Mouse (Mus musculus): ENCODE data around the gene Klhl12. TPM values are rescaled to one million over a fixed set of nuclear protein-coding genes. Genes with fewer than 3 reads are reported as not detected.
"Not testable (repeated sequence)": the region's sequence is repeated elsewhere in the genome, so short reads cannot be mapped to it uniquely, and the experiment has no call there.

Gene Klhl12
- total RNA-seq, 2 experiments from 2014 or later = 37.0 to 37.3 TPM

DNA sequence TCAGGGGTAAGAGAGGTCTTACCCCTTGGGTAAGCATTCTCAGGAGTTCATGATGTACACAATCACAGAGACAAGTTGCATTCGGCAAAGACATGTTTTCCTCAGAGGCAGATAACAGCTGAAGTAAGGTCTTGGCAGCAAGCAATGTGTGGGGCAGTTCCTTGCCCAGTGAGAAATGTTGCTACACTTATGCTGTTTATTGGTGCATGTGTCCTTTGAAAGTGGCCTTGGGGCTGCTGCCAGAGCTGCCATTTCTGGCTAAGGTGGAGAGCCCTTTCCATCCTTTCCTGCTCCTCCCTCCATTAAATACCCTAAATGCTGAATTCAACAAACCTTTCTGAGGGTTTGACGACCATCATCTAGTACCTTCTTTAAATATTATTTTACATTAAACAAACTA is 9.9 kb upstream of the Klhl12 start:
- DNase-seq (ENCODE audit: low spot score in 2 of 2) = no peak

DNA sequence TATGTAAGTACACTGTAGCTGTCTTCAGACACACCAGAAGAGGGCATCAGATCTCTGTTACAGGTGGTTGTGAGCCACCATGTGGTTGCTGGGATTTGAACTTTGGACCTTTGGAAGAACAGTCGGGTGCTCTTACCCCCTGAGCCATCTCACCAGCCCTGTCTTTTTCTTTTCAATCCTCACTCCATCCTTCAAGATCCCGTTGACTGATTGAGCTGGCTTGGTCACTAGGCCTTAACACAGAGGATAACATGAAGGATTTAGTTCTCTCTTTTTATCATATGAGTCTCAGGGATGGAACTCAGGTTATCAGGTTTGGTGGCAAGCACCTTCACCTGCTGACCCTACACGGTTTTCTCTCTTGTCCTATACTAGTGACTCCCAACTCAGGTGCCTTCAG is 6.8 kb upstream of the Klhl12 start:
- not testable (repeated sequence) for DNase-seq (ENCODE audit: low spot score in 2 of 2)

DNA sequence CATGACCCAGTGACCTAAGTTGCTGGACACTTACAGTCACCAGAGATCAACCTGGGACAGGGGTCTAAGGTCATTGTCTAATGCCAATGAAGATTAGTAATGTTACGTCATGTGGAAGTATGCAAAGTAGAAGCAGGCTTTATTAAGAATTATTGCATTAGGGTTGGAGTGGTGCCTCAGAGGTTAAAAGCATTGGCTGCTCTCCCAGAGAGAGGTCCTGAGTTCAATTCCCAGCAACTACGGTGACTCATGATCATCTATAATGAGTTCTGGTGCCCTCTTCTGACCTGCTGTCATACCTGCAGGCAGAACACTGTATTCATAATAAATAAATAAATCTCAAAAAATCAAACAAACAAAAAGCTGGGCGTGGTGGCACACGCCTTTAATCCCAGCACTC is 5.1 kb upstream of the Klhl12 start:
- no peak for DNase-seq (ENCODE audit: low spot score in 2 of 2)

DNA sequence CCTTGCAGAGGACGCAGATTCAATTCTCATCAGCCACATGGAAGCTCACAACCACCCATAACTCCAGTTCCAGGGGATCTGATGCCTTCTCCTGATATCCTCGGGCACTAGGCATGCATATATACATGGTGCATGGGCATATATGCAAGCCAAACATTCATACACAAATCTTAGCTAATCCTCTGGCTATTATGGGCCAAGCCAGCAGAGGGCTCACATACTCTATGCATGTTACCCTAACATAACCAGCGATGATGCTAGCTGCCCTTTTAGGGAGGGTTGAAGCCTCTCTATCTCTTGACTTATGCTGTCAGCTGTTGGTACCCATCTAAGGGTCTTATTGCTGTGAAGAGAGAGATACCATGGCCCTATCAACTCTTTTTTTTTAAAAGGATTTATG is 4.3 kb upstream of the Klhl12 start:
- peak; percentile 48 to 50 for DNase-seq (ENCODE audit: low spot score in 2 of 2)

DNA sequence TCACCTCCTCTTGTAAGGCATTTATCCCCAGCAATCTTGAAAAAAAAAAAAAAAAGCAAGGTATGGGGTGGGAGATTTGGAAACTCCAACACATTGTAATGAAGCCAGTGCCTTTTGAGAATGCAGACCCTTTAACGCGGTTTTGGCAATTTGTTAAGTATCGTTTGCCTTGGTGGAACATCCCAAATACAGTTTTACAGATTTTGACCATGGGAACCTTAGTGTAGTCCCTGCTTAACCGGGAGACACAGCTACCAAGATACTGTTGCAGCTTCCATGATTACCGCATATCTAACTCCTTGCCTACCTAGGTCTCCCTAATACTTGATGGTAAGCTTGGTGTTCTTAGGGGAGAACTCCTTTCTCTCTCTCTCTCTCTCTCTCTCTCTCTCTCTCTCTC is 729 bp downstream of the Klhl12 start:
- DNase-seq (ENCODE audit: low spot score in 2 of 2) = no peak

DNA sequence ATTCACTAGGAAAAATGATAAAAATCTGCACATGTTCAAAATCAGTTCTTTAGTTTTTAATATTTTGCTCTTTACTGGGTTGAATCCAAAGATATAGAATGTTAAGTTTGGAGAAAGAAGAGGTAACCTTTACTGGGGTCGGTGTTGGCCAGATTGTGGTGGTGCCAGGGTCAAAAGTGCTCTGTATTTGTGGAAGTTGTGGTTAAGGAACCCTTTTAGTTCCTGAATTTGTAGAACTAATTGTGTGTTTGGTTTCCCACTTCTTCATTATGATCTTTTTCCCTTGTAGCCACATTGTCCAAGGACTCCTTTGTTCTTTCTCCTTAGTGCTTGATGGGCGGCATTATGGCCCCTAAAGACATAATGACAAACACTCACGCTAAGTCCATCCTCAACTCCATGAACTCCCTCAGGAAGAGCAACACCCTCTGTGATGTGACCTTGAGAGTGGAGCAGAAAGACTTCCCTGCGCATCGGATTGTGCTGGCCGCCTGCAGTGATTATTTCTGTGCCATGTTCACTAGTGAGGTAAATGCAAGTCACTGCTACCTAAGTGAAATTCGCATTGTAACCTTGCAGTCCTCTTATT is 2.9 kb downstream of the Klhl12 start:
- no peak for DNase-seq (ENCODE audit: low spot score in 2 of 2)

DNA sequence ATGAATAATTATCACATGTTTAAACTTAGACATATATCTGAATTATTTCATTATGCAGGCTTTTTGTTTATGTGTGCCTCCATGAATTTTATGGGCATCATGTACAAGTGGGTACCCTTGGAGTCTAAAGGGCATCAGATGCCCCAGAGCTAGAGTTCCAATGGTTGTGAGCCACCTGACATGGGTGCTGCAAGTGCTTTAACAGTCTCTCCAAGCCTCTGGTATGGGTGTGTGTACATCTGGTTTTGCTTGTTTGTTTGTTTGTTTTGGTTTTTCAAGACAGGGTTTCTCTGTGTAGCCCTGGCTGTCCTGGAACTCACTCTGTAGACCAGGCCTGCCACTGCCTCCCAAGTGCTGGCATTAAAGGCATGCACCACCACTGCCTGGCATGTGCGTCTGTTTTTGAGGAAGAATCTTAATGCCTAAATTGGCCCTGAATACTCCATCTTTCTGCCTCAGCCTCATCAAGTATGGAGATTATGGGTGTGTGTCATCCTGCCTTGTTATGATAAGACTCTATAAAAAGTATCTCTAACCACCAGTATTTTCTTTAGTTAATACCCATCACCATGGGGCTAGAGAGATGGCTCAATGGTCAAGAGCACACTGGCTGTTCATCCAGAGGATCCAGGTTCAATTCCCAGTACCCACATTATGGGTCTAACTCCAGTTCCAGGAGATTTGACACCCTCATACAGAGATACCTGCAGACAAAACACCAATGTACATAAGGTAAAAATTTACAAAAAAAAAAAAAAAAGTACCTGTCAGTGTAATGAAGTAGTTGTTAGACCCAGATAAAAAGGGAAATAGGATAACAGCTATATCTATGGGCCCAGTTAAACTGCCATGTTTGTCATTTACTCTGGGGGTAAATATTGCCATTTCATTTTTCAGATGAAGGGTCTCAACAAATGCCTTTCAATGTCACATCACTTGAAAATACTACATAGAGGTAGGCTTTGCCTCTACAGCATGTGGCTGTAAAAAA is 5.3 kb downstream of the Klhl12 start:
- DNase-seq (ENCODE audit: low spot score in 2 of 2) = no peak

DNA sequence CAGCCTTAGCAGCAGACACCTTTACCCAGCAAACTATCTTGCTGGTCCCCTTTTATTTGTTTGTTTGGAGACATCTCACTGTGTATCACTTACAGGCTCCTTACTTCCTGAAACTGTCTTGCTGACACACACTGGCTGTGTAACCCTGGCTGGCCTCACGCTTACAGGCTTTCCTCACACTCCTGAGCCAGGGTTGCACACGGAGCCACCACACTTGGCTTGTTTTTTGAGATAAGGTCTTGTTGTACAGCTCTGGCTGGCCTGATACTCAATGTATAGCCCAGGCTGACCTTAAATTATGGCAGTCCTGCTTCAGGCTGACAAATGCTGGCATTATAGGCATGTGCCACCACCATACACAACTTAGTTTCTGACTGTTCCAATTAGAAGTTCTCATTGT is 29.3 kb downstream of the Klhl12 start:
- DNase-seq (ENCODE audit: low spot score in 2 of 2) = no peak

DNA sequence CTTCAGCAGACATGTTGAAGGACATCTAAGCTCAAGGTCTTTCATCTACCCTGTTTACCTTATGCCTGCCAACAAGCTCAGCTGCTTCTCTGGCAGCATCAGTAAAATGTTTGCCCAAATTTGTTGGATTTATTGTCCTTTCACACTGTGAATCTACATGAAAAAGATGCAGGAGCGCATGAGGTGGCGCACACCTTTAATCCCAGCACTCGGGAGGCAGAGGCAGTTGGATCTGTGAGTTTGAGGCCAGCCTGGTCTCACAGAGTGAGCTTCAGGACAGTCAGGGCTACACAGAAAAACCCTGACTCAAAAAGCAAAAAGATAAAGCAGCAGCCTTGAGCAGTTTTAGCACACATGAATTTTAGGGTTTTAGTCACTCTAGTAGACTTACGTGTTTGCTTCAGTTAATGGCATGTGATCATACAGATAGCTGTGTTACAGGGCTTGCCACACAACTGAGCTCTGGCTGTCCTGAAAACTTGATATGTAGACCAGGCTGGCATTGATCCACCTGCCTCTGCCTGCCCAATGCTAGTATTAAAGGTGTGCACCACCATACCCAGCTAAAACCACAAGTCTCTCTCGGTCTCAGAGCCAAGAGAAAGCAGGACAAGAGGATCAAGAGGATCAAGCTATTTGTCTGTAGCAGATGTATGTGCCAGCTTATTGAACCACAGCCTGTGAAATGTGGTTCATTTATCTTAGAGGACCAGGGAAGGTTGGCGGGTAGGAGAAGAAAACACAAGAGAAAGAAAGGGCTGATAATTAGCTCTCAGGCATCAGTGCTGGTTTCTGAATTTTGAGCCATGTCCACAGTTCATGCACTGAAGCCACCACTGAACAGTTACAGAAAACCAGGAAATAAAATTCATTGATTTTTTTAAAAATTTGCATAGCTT is 35.8 kb downstream of the Klhl12 start:
- no peak for DNase-seq (ENCODE audit: low spot score in 2 of 2)

DNA sequence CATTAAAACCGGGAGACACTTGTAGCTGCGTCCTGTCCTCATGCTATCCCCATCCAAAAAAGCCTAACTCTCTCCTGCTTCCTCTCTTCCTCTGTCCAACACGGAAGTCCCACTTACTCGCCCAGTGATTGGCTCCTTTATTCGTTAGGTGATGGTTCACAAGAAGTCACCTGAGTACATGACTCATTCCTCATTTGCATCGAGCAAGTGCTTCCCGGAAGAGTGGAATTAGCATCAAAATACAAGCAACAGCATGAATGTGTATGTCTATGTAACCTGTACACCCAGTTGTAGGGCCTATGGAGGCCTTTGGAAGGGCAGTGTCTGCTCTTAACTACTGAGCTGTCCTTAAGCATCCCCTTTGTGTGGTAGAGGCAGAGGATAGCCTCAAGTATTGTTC is 36.9 kb downstream of the Klhl12 start:
- DNase-seq (ENCODE audit: low spot score in 2 of 2) = no peak

DNA sequence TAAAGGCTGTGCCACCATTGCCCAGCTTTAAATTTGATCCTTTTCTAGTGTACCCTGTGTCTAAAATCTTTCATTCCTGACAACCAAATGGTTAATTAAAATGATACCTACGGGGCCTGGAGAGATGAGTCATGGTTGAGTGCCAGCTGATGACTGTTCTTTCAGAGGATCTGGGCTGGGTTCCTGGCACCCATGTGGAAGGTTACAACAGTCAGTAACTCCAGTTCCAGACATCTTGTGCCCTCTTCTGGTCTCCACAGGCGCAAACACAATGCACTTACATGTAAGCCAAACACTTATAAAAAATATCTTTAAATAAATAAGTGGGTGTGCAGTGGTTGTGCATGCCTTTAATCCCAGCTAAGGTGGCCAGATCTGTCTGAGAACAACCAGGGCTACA is 38.2 kb downstream of the Klhl12 start:
- no peak for DNase-seq (ENCODE audit: low spot score in 2 of 2)

DNA sequence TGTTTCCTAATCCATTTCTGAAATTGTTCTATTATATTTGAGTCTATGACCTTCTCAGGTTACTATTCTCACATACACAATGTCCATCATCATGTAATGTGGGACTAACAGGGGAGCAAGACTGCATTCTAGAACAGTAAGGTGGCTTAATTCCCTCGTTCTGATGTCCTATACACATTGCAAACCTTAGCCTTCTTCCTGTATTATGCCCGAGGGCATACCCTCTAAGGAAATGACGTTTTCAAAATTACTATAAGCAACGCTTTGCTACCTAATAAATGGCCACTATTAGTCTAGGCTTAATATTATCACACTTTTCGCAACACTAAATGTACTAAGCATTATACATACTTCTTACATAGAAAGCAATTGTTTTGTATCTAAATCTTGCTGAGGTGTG is 38.6 kb downstream of the Klhl12 start:
- DNase-seq (ENCODE audit: low spot score in 2 of 2) = no peak

DNA sequence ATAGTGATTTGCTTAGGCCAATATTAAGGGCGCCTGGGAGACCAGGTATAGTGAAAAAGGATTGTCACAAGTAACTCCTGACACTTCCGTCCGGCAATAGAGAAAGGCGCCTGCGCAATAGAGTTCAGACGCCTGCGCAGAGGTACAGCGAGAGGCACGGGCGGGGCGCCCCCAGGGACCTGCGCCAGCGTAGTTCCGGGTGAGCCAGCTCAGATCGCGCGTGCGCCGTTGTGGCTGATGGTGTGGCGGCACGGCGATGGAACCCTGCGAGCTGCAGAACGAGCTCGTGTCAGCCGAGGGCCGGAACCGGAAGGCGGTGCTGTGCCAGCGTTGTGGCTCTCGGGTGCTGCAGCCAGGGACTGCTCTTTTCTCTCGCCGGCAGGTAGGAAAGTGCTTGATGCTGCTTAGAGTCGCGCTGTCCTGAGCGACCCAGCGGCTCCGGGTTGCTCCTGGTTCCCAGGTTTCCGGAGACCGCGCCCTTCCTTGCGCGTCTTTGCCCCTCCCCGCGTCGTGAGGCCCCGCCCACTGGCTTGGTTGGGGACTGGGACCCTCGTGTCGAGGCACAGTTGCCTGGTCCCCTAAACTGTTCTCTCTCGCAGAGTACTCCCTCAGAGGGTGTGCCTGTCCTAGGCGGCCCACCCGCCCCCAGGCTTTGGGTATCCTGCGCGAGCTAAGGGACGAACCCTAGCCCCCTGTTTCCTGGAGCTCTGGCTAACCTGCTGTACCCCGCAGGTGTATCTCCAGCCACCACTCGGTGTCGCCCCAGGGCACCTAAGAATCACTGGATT is 39.3 kb downstream of the Klhl12 start, which contains the start of gene Rabif:
Gene Rabif, plus strand, starts transcription at position 221 of the 788 bp plus-strand sequence.
- DNase-seq (ENCODE audit: low spot score in 2 of 2) = peak; percentile 98 to 99

DNA sequence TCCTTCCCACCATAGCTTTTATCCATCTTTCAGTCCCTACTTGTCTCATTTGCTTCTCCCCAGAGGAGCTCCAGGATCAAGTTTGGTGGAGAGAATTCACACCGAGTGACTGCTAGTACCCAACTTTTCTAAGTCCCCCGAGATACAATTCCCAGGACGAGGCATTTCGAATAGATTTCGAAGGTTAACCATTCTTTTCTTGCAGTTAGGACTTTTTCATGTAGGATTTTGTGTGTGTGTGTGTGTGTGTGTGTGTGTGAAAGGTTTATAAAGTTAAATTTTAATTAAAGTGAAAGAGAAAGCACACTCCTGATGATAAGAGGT is 39.8 kb downstream of the Klhl12 start:
- DNase-seq (ENCODE audit: low spot score in 2 of 2) = no peak

DNA sequence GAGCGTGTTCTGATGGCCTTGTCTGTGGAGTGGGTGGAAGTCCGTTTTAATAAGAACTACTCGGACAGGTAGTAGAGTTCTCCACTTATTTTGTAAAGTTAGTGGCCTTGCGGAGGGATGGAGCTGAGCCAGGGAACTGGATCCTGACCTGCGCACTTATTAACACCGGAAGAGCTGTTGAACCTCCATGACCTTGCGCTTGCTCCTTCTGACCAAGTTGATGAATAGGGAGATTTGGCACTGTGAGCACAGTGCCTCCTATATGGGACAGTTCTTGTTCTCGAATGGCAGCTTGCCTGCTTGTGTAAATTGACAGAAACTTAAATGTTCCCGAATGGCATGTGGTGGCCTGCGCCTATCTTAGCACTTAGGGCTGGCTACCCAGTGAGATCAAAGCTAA is 40.7 kb downstream of the Klhl12 start:
- no peak for DNase-seq (ENCODE audit: low spot score in 2 of 2)

DNA sequence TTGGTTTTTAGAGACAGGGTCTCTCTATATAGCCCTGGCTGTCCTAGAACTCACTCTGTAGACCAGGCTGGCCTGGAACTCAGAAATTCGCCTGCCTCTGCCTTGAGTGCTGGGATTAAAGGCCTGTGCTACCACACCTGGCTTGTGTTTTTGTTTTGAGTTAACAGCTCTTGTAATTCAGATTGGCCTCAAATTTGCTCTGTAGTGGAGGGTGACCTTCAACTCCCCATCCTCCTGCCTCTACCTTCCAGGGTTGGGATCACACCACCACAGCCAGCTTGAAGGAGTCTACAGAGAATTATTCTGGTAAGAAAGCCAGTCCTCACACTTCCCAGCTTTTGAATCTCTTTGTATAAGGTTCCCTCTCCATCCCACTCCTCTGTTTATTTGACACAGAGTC is 45.6 kb downstream of the Klhl12 start:
- no peak for DNase-seq (ENCODE audit: low spot score in 2 of 2)

DNA sequence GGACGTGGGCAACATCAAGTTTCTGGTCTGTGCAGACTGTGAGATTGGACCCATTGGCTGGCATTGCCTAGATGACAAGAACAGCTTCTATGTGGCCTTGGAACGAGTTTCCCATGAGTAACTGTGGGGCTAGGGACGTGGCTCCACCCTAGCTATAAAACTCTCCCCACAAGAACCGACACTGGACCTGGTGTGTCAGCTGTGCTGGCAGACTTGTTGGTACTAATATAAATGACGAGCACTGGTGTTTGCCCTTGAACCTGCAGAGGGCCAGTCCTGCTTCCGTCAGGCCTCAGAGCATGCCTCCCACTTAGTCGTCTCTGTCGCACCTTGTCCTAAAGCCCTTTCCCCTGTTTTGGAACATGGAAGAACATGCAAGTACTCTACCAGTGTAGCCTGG is 50.9 kb downstream of the Klhl12 start:
- DNase-seq (ENCODE audit: low spot score in 2 of 2) = no peak

DNA sequence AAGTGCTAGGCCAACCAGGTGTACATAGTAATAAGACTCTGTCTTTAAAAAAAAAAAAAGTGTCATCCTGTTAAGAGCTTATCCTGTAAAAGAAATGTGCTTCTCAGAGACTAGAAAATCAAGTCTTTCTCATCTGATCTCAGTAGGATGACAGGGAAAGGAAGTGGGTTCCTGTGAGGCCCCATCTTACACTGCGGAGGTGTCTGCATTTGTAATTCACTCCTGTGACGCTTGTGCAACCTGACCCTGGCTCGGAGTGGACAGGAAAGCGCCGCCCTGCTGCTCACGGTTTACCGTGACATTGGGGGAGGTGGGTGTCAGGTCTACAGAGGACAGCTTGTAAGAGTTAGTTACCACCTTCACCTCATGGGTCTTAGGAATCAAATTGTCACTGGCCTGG is 54.7 kb downstream of the Klhl12 start:
- no peak for DNase-seq (ENCODE audit: low spot score in 2 of 2)

DNA sequence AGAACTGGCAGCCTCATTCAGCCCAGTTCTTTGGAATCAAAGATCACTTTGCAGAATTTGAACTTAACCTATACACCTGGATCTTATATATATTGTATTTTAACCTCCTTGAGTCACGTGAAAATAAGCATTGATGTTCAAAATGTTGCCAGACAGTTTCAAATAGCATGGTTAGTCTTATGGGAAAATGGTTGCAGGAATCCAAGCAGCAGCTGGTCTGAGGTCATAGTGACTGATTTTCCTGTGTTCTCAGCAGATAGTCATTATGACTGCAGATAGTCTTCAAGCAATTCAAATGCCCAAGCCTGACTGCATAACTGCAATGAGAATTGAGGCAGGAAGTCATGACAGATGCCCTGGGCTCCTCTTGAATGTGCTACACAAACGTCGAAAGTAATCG is 56.9 kb downstream of the Klhl12 start:
- no peak for DNase-seq (ENCODE audit: low spot score in 2 of 2)

DNA sequence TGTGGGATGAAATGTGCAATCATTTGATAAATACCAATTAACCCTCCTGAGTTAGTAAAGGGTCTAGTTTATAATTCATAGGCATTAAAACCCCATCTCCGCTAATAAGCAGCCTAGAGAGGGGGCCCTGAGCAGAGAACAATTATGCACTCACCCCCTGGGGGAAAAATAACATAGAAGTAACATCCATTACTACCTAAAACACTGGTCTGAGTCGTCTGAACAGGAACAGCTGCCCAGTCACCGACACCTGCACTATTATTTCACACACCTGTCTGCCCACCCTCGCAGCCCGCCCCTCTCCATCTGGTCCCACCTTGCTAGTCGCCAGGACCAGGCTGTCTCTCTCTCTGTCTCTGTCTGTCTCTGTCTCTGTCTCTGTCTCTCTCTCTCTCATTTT is 57.3 kb downstream of the Klhl12 start:
- DNase-seq (ENCODE audit: low spot score in 2 of 2) = no peak

DNA sequence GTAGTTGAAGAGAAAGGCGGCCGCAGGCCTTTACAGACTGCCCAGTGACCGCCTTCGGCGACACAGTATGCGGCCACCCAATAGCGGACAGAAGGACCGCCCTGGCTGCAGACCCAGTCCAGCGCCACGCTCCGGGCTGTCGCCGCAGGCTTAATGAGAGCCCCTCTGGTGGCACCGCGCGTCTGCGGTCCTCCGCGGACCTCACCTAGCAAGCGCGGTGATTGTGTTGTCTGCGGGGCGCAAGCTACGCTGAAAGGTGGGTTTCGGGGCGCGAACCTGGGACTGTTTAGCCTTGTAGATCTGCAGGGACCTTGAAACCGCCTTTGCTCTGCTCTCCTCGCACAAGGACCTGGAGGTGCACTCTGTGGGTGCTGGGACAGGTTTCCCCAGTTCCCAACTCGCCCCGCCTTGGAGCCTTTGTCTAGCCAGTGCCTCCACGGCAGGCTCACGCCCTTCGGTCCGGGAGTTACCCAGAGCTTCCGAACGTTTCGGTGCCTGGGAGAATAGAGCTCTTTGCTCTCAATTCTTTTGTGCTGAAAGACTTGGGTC is 58.1 kb downstream of the Klhl12 start:
- peak in 1 of 2 experiments; percentile 12 for DNase-seq (ENCODE audit: low spot score in 2 of 2)
